Mouse (Mus musculus) MEL (cell line): ENCODE results near the gene Fam122a.

Experiments
- BHLHE40 ChIP-seq: IDR thresholded peaks from 2 replicates; pipeline ENCODE4 v1.6.1; 2012; ENCODE audit warnings: low read depth, mild to moderate bottlenecking, inconsistent platforms, low read length, improper control_type of control experiment, borderline replicate concordance
- CTCF ChIP-seq, 3 experiments: IDR thresholded peaks in 2 of 3; conservative IDR thresholded peaks in 1 of 3; 2 replicates each; pipeline ENCODE4 v1.5.1; 2011 to 2012; ENCODE audit warnings: low read length in 3 of 3, low read depth in 2 of 3, mild to moderate bottlenecking in 2 of 3, improper control_type of control experiment in 1 of 3, inconsistent platforms in 1 of 3, mixed read lengths in 1 of 3, moderate library complexity in 1 of 3; ENCODE audit not compliant: control insufficient read depth in 1 of 3, insufficient read depth in 1 of 3, poor library complexity in 1 of 3, severe bottlenecking in 1 of 3
- EP300 ChIP-seq, 2 experiments: IDR thresholded peaks; 2 replicates each; pipeline ENCODE4 v1.6.1; 2011; ENCODE audit warnings: improper control_type of control experiment in 2 of 2, low read length in 2 of 2, low read depth in 1 of 2, mild to moderate bottlenecking in 1 of 2
- JUND ChIP-seq: IDR thresholded peaks from 2 replicates; pipeline ENCODE4 v1.6.1; 2011; ENCODE audit warnings: low read depth, mild to moderate bottlenecking, improper control_type of control experiment, low read length
- KAT2A ChIP-seq: conservative IDR thresholded peaks from 2 replicates; pipeline ENCODE4 v1.6.1; 2012; ENCODE audit warnings: low read depth, low read length, improper control_type of control experiment, inconsistent platforms
- POLR2AphosphoS2 ChIP-seq: IDR thresholded peaks from 2 replicates; pipeline ENCODE4 v1.6.1; 2011; ENCODE audit warnings: low read length, improper control_type of control experiment
- SMC3 ChIP-seq: IDR thresholded peaks from 2 replicates; pipeline ENCODE4 v1.6.1; 2011; ENCODE audit warnings: low read depth, low read length, improper control_type of control experiment
- TCF12 ChIP-seq: IDR thresholded peaks from 2 replicates; pipeline ENCODE4 v1.6.1; 2014; ENCODE audit warnings: low read depth, mild to moderate bottlenecking, inconsistent platforms, low read length, improper control_type of control experiment, moderate library complexity
- USF2 ChIP-seq, 2 experiments: IDR thresholded peaks; 2 replicates each; pipeline ENCODE4 v1.6.1; 2011 to 2012; ENCODE audit warnings: improper control_type of control experiment in 2 of 2, low read length in 2 of 2, borderline replicate concordance in 1 of 2, inconsistent platforms in 1 of 2, low read depth in 1 of 2, mild to moderate bottlenecking in 1 of 2; ENCODE audit not compliant: insufficient read depth in 1 of 2

- TF ChIP-seq TCF12 (no peak), CTCF (IDR thresholded peaks at IDR 0.05 in 2 of 3, conservative IDR thresholded peaks at IDR 0.05 in 1 of 3; ENCODE audit: control insufficient read depth in 1 of 3, insufficient read depth in 1 of 3, low read depth in 2 of 3, low read length in 3 of 3, poor library complexity in 1 of 3, severe bottlenecking in 1 of 3) (no peak), JUND (no peak), BHLHE40 (no peak), POLR2AphosphoS2 (no peak), EP300 (IDR thresholded peaks at IDR 0.05; ENCODE audit: low read depth in 1 of 2, low read length in 2 of 2) (no peak), USF2 (IDR thresholded peaks at IDR 0.05; ENCODE audit: borderline replicate concordance in 1 of 2, insufficient read depth in 1 of 2, low read depth in 1 of 2, low read length in 2 of 2) (no peak), KAT2A (no peak), SMC3 (no peak)
Observed at GRCm38 (mm10) chr19:24469216-24469615, 7.9 kb downstream of the Fam122a start.
